Mouse (Mus musculus) C2C12 (cell line): ENCODE measurements around the gene Larp1. TPM values are rescaled to one million over a fixed set of nuclear protein-coding genes. Genes with fewer than 3 reads are reported as not detected.

ENCODE experiments used
- H3K27me3 ChIP-seq: one replicate; pipeline ENCODE4 v1.6.1; 2011; ENCODE audit not compliant: control insufficient read depth, insufficient read depth, insufficient read length
- H3K36me3 ChIP-seq: one replicate; pipeline ENCODE4 v1.6.1; 2011; ENCODE audit not compliant: control insufficient read depth, insufficient read depth
- H3K4me3 ChIP-seq: one replicate; pipeline ENCODE4 v1.5.1; 2011; ENCODE audit warnings: mild to moderate bottlenecking, control low read depth; ENCODE audit not compliant: poor library complexity, insufficient read depth, severe bottlenecking
- H3K79me2 ChIP-seq: one replicate; pipeline ENCODE4 v1.6.1; 2011; ENCODE audit not compliant: control insufficient read depth, insufficient read depth
- H3K79me3 ChIP-seq: one replicate; pipeline ENCODE4 v1.6.1; 2011; ENCODE audit warnings: low read depth, control low read depth
- H3ac ChIP-seq: one replicate; pipeline ENCODE3; 2011; ENCODE audit warnings: low read depth; ENCODE audit not compliant: control insufficient read depth, insufficient read length
- CEBPB ChIP-seq: IDR thresholded peaks from one replicate; pipeline ENCODE4 v1.6.1; 2011; ENCODE audit warnings: low read depth, mild to moderate bottlenecking, control low read depth, moderate library complexity
- CTCF ChIP-seq: IDR thresholded peaks from one replicate; pipeline ENCODE4 v1.5.1; 2011; ENCODE audit not compliant: control insufficient read depth, insufficient read depth, insufficient read length
- FOSL1 ChIP-seq: IDR thresholded peaks from one replicate; pipeline ENCODE4 v1.8.0; 2011; ENCODE audit warnings: mild to moderate bottlenecking, low read length; ENCODE audit not compliant: poor library complexity, insufficient read depth, severe bottlenecking
- MAX ChIP-seq: IDR thresholded peaks from one replicate; pipeline ENCODE4 v1.6.1; 2011; ENCODE audit warnings: mild to moderate bottlenecking, control low read depth
- MYOD1 ChIP-seq: IDR thresholded peaks from one replicate; pipeline ENCODE4 v1.6.1; 2011; ENCODE audit warnings: low read depth; ENCODE audit not compliant: control insufficient read depth, insufficient read length
- MYOG ChIP-seq: IDR thresholded peaks from one replicate; pipeline ENCODE4 v1.6.1; 2011; ENCODE audit not compliant: control insufficient read depth, insufficient read length; ENCODE audit errors: extremely low read depth
- USF1 ChIP-seq: IDR thresholded peaks from one replicate; pipeline ENCODE4 v1.6.1; 2011; ENCODE audit warnings: low read depth, mild to moderate bottlenecking, control low read depth, moderate library complexity
- polyA plus RNA-seq: library from polyadenylated mRNA; unstranded; fragments of >200 nt; fragmentation: generic; extraction: Trizol; gene quantifications from one replicate; pipeline ENCODE4 v1.2.1, GENCODE M21; 2012; ENCODE audit warnings: missing spikeins

Gene Larp1
- polyA plus RNA-seq, 1 experiment: 59.4 TPM

- TF ChIP-seq CEBPB (no peak), USF1 (no peak), MAX (no peak), MYOD1 (no peak), FOSL1 (no peak), MYOG (no peak), CTCF (no peak)
- Histone ChIP-seq H3K36me3 (peaks cover 7% of the 10 kb centered on the region), H3K79me2 (peaks cover 41% of the 10 kb centered on the region)
These were observed 94.4 kb downstream of the Larp1 start for GRCm38 (mm10) chr11:58103344-58103653.

DNA sequence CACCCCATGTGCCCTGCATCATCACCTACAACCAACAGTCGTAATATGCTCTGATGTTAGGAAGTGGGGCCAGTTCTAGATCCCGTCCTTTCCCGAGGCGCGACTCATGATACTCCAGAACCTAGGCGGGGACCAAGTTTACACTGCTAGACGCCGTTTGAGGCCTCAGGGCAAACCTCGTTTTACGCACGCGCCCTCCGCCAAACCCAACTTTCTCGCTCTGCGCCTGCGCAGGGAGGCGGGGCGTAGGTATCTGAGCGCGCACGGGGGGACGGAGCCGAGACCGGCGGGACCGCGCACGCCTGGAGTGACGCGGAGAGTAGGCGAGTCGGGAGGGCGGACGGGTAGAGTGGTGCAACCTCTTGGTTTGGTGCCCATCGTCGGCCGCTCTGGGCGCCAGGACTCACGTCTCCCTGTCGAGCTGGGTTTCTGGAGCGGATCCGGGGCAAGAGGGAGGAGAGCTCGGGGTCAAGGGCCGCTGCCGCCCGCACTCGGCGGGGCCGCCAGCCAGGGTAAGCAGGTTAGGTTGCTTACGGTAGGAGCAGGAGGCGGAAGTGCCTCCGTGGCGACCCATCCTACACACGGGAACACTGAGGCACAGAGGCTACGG, 94.9 kb downstream of the Larp1 start, which contains the start of gene Cnot8:
Cnot8 (plus strand) TSS at position 457 of the 610 bp plus-strand sequence.
- TF ChIP-seq FOSL1 (no peak), CTCF (no peak), USF1 (no peak), MYOG (no peak), MAX (peak; percentile 26)
- peaks cover 38% of the 10 kb centered on the region for H3K79me3 ChIP-seq
- peak within 1 kb of the TSS; percentile 90 for H3ac ChIP-seq
- H3K79me2 ChIP-seq: peaks cover 46% of the 10 kb centered on the region
- H3K4me3 ChIP-seq: peak within 1 kb of the TSS; percentile 89
- H3K27me3 ChIP-seq: no peaks in the 10 kb centered on the region
- H3K36me3 ChIP-seq: peaks cover 7% of the 10 kb centered on the region

More at GRCm38 (mm10) chr11:58103344-58103653, 94.4 kb downstream of the Larp1 start:
- Histone ChIP-seq H3K27me3 (no peaks in the 10 kb centered on the region), H3K4me3 (peak overlapping the region; percentile 32), H3ac (peak overlapping the region; percentile 90), H3K79me3 (peaks cover 33% of the 10 kb centered on the region)

DNA sequence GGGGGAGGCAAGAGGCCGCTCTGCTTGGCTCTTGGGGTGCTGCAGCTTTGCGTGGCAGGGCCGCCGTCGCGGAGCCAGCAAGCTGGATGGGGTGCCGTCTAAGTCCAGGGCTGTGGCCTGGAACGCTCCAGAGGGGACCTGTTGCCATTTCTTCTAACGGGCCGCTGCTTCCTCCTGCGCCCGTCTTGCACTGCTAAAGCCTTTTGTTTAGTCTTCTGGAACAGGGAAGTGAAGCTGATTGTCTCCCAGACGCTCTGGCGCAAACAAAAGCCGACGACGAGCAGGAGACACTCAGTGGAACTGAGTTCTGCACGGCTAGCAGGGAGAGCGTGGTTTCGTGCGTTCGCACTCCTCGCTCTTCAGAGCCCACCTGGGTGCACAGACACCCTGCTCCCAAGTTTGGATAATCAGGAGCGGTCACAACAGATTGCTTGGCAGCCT, 95.5 kb downstream of the Larp1 start:
- H3K79me3 ChIP-seq: peaks cover 42% of the 10 kb centered on the region
- TF ChIP-seq MAX (no peak), CTCF (no peak), CEBPB (no peak), MYOG (no peak), FOSL1 (no peak)
- H3K4me3 ChIP-seq: peak overlapping the region; percentile 89

GRCm38 (mm10) chr11:58107009-58107408, 98.1 kb downstream of the Larp1 start:
- Histone ChIP-seq H3K36me3 (peaks cover 29% of the 10 kb centered on the region), H3K79me2 (peaks cover 65% of the 10 kb centered on the region), H3K4me3 (no peak overlapping the region), H3K27me3 (no peaks in the 10 kb centered on the region), H3K79me3 (peaks cover 54% of the 10 kb centered on the region), H3ac (no peak overlapping the region)
- TF ChIP-seq CEBPB (no peak), MYOD1 (no peak), CTCF (no peak), FOSL1 (no peak), USF1 (no peak), MYOG (no peak), MAX (no peak)

More for the DNA sequence above, 95.5 kb downstream of the Larp1 start:
- peaks cover 51% of the 10 kb centered on the region for H3K79me2 ChIP-seq
- H3K27me3 ChIP-seq: no peaks in the 10 kb centered on the region
- H3ac ChIP-seq: peak overlapping the region; percentile 88
- H3K36me3 ChIP-seq: peaks cover 7% of the 10 kb centered on the region

DNA sequence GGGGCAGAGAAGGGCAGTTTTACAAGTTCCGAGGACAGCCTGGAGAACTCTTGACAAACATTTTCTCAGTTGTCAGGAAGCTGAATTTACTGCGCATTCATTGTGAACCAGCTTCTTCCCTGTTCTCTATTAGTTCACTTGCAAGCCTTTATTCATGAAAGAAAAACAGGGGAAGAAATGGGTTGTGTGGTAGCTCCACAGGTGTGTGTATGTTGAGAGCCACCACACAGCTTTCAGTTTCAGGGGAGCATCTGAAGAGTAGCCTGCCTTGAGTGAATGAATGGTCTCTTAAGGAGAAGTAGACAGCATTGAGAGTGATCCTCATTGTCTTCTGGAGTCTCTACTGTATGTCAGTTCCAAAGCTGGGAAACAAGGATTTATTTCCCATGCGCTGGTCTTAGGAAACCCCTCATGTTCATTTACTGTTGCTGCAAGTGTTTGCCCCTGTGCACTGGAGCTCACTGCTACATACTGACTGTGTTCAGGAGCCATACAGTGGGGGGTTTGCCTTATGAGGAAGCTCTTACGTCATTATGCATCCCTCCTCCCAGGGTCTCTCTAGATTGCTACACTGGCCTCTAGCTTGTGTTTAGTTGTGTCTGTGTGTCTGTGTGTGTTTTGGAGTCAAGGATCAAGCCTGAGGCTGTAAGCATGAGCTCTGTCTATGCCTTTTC, 98.9 kb downstream of the Larp1 start:
- H3K27me3 ChIP-seq: no peaks in the 10 kb centered on the region
- TF ChIP-seq CTCF (no peak), MYOD1 (no peak), FOSL1 (no peak), CEBPB (no peak), USF1 (no peak)
- peaks cover 54% of the 10 kb centered on the region for H3K79me3 ChIP-seq
- peaks cover 31% of the 10 kb centered on the region for H3K36me3 ChIP-seq
- no peak overlapping the region for H3ac ChIP-seq
- H3K79me2 ChIP-seq: peaks cover 65% of the 10 kb centered on the region
- H3K4me3 ChIP-seq: no peak overlapping the region

Other genes starting within 250 kb of the Larp1 start
- gene Sap30l, start 207.4 kb upstream of the Larp1 start, polyA plus RNA-seq: 34.9 TPM
- not detected for gene Hand1, start 176.2 kb upstream of the Larp1 start, polyA plus RNA-seq
- 0.04 TPM for gene Gm12248, start 84.1 kb downstream of the Larp1 start, polyA plus RNA-seq
- 44.6 TPM for gene Cnot8, start 95.1 kb downstream of the Larp1 start, polyA plus RNA-seq
- gene Gemin5, start 159.5 kb downstream of the Larp1 start, polyA plus RNA-seq: 26.7 TPM
- 106 TPM for gene Mrpl22, start 162.6 kb downstream of the Larp1 start, polyA plus RNA-seq
- gene Igtp, start 190.5 kb downstream of the Larp1 start, polyA plus RNA-seq: 0.12 TPM
- gene Irgm2, start 190.6 kb downstream of the Larp1 start, polyA plus RNA-seq: 0.01 TPM